In the genomic region with DNA sequence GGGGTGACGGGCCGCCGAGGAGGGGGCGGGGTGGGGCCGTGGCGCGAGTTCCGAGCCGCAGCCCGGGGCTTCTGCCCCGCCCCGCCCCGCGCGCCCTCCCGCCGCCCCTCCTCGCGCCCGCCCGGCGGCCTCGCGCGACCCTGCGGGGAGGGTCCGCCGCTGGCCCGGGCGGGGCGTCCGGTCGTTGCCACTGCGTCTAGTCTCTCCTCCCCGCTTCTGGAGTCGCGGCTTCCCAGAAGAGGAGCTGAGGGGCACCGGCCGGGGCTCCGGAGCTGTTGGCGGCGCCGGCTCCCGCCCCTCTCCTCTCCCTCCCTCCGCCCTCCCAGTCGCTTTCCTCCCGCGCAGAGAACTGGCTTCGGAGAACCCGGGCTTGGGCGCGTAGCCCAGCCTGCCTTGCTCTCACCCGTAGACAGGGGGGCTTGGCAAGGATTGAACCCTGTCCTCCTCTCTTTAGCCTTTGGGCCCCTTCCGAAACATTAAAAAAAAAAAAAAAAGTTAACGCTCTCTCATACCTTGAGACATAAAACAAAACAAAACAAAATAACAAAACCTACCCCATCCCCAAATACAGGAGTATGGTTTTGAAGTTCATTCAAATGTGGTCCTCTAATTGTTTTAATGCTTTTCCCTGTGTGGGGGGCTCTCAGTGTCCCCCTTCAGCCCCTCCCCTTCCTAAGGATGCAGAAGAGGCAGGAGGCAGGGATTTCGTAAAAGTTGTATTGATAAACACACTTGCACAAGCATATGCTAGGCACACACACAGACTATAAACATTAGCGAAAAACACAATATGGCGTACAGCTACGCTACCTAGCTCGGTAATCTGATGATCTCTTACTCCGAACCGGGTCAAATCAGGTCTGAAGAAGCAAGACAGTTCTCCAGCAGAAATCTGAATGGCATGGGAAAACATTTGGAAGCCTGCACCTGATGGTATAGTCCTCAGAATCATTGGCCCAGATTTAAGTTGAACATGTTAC, we compare ENCODE assay signal across 8 mouse cellular contexts. TPM values are rescaled to one million over a fixed set of nuclear protein-coding genes. Genes with fewer than 3 reads are reported as not detected.
A peak's percentile ranks its signal among the peaks of the same experiment; 100 is the strongest.
DNase-seq lines count a peak whose midpoint lies in the region; ATAC-seq and TF ChIP-seq lines count a peak whose summit lies in the region.

No protein-coding gene starts in this region.

- WGBS in embryonic facial prominence, embryonic 11.5 days: 1% methylated on average over 30 of the region's 62 CpGs
- 1% methylated on average over 23 of the region's 62 CpGs for WGBS in limb, embryonic 14.5 days
- WGBS in midbrain, embryonic 15.5 days: under 1% methylated on average over 41 of the region's 62 CpGs

- TF ChIP-seq POLR2A in limb, embryonic 14.5 days (IDR thresholded peaks at IDR 0.05; ENCODE audit: borderline replicate concordance, extremely low read depth, insufficient read depth, insufficient read length): peak; percentile 81; the same call in 1 of the 2 replicates

- peak overlapping the region; percentile 76 for H3K4me2 ChIP-seq in embryonic facial prominence, embryonic 11.5 days (ENCODE audit: low read depth, low read length)
- peak overlapping the region; percentile 77 for H3K4me2 ChIP-seq in limb, embryonic 14.5 days (replicated peaks; ENCODE audit: low read depth, low read length, severe bottlenecking)
- peak overlapping the region; percentile 71 for H3K4me2 ChIP-seq in midbrain, embryonic 15.5 days

- no peaks in the 10 kb centered on the region for H3K9me3 ChIP-seq in embryonic facial prominence, embryonic 11.5 days (replicated peaks; ENCODE audit: control insufficient read depth, low read length)
- H3K9me3 ChIP-seq in limb, embryonic 14.5 days (ENCODE audit: control insufficient read depth, low read length): no peaks in the 10 kb centered on the region
- no peaks in the 10 kb centered on the region for H3K9me3 ChIP-seq in midbrain, embryonic 15.5 days

- H3K4me3 ChIP-seq in C2C12 (ENCODE audit: insufficient read depth, poor library complexity, severe bottlenecking): peak overlapping the region; percentile 40
- peak overlapping the region; percentile 62 for H3K4me3 ChIP-seq in embryonic facial prominence, embryonic 11.5 days (ENCODE audit: low read depth, low read length)
- H3K4me3 ChIP-seq in limb, embryonic 14.5 days (replicated peaks; ENCODE audit: low read length): peak overlapping the region; percentile 55
- H3K4me3 ChIP-seq in midbrain, embryonic 15.5 days: peak overlapping the region; percentile 80

- TF ChIP-seq CTCF in C2C12 (IDR thresholded peaks at IDR 0.05; ENCODE audit: control insufficient read depth, insufficient read depth, insufficient read length): no peak

- H3K79me3 ChIP-seq in C2C12 (ENCODE audit: low read depth): no peaks in the 10 kb centered on the region

- peak overlapping the region; percentile 82 for H3ac ChIP-seq in C2C12 (ENCODE audit: control insufficient read depth, insufficient read length, low read depth)

- H3K27ac ChIP-seq in embryonic facial prominence, embryonic 11.5 days (replicated peaks; ENCODE audit: low read depth, low read length): peak overlapping the region; percentile 98
- H3K27ac ChIP-seq in limb, embryonic 14.5 days (replicated peaks; ENCODE audit: low read depth, low read length): peak overlapping the region; percentile 96
- H3K27ac ChIP-seq in midbrain, embryonic 15.5 days: peak overlapping the region; percentile 95

- peak overlapping the region; percentile 83 for H3K9ac ChIP-seq in embryonic facial prominence, embryonic 11.5 days (replicated peaks; ENCODE audit: low read length)
- peak overlapping the region; percentile 89 for H3K9ac ChIP-seq in limb, embryonic 14.5 days (ENCODE audit: low read depth, low read length, severe bottlenecking)
- peak overlapping the region; percentile 58 for H3K9ac ChIP-seq in midbrain, embryonic 15.5 days

- no peaks in the 10 kb centered on the region for H3K36me3 ChIP-seq in C2C12 (ENCODE audit: control insufficient read depth, insufficient read depth)
- no peaks in the 10 kb centered on the region for H3K36me3 ChIP-seq in embryonic facial prominence, embryonic 11.5 days (replicated peaks; ENCODE audit: control insufficient read depth, insufficient read depth, low read depth, low read length)
- H3K36me3 ChIP-seq in limb, embryonic 14.5 days (ENCODE audit: control insufficient read depth, insufficient read depth, low read length): no peaks in the 10 kb centered on the region
- H3K36me3 ChIP-seq in midbrain, embryonic 15.5 days (replicated peaks): no peaks in the 10 kb centered on the region
- no peaks in the 10 kb centered on the region for H3K36me3 ChIP-seq in splenic B cell, adult 2 months (ENCODE audit: control insufficient read depth, insufficient read depth, low read length, poor library complexity, severe bottlenecking)

- H3K79me2 ChIP-seq in C2C12 (ENCODE audit: control insufficient read depth, insufficient read depth): no peaks in the 10 kb centered on the region

- H3K4me1 ChIP-seq in embryonic facial prominence, embryonic 11.5 days (ENCODE audit: control insufficient read depth, insufficient read depth, low read length): no peaks in the 10 kb centered on the region
- H3K4me1 ChIP-seq in limb, embryonic 14.5 days (ENCODE audit: control insufficient read depth, insufficient read depth, low read length): 0 out of 2 replicates have a peak, but pooled peaks cover 2% of the 10 kb centered on the region
- H3K4me1 ChIP-seq in midbrain, embryonic 15.5 days: peaks cover 7% of the 10 kb centered on the region

- H3K27me3 ChIP-seq in C2C12 (ENCODE audit: control insufficient read depth, insufficient read depth, insufficient read length): no peaks in the 10 kb centered on the region
- H3K27me3 ChIP-seq in embryonic facial prominence, embryonic 11.5 days (ENCODE audit: control insufficient read depth, insufficient read depth, low read length): no peaks in the 10 kb centered on the region
- no peaks in the 10 kb centered on the region for H3K27me3 ChIP-seq in limb, embryonic 14.5 days (ENCODE audit: control insufficient read depth, insufficient read depth, low read length)
- no peaks in the 10 kb centered on the region for H3K27me3 ChIP-seq in midbrain, embryonic 15.5 days (replicated peaks)
- H3K27me3 ChIP-seq in splenic B cell, adult 2 months (ENCODE audit: control insufficient read depth, insufficient read depth, low read length, poor library complexity, severe bottlenecking): no peaks in the 10 kb centered on the region

- DNase-seq in adrenal gland, postnatal 25 days: peak; percentile 83
- DNase-seq in embryonic facial prominence, embryonic 11.5 days (ENCODE audit: low spot score): peak; percentile 82
- DNase-seq in heart, adult 8-10 months (ENCODE audit: low spot score): peak; percentile 72
- DNase-seq in kidney, adult 8-10 months: peak; percentile 73 to 77
- peak; percentile 85 for DNase-seq in limb, embryonic 14.5 days (ENCODE audit: low spot score)
- DNase-seq in splenic B cell, adult 2 months (ENCODE audit: low read depth, low spot score): peak; percentile 64

- ATAC-seq in embryonic facial prominence, embryonic 11.5 days (replicated peaks; ENCODE audit: insufficient number of reproducible peaks, low FRiP score, low TSS enrichment, low read depth): peak; percentile 48
- ATAC-seq in limb, embryonic 14.5 days (ENCODE audit: low FRiP score, low read depth): peak; percentile 54
- ATAC-seq in midbrain, embryonic 15.5 days (replicated peaks): peak; percentile 25

TF ChIP-seq in C2C12, 6 proteins besides CTCF, POLR2A, EP300 and RAD21:
- TF ChIP-seq MYOD1 (IDR thresholded peaks at IDR 0.05; ENCODE audit: control insufficient read depth, insufficient read length, low read depth): no peak
- TF ChIP-seq USF1 (IDR thresholded peaks at IDR 0.05; ENCODE audit: low read depth): no peak

RNA-seq across cellular contexts. Expression of a gene that starts 0.6 kb away (rescaled TPM):
- polyA plus RNA-seq in C2C12 (2012; fragmentation: generic; extraction: Trizol): 4.0 TPM
- total RNA-seq in adrenal gland, postnatal 25 days (2021): 133 and 178 TPM in 2 replicates
- polyA plus RNA-seq in embryonic facial prominence, embryonic 11.5 days (2014; fragmentation: Nextera tagmentation; extraction: Ambion mirVana): 15.4 and 19.0 TPM in 2 replicates
- total RNA-seq in heart, adult 8-10 months (2022): 100 to 1,000 TPM; 199 to 236 (median 206) TPM
- polyA plus RNA-seq in limb, embryonic 14.5 days (2012; rRNA removed): 2.5 and 3.6 TPM in 2 replicates
- 17.6 and 20.2 TPM in 2 replicates for polyA plus RNA-seq in limb, embryonic 14.5 days (2014; fragmentation: Nextera tagmentation; extraction: Ambion mirVana)
- 76.5 and 83.1 TPM in 2 replicates for polyA plus RNA-seq in midbrain, embryonic 15.5 days (2015; fragmentation: Nextera tagmentation; extraction: Ambion mirVana)

Comparison
In these comparisons a context has a peak if more than half of its experiments do, and no peak if none do; other contexts are left out.
1. Peak in every context shown above with its lines: DNase-seq, ATAC-seq, H3K4me3 ChIP-seq and H3K27ac ChIP-seq.